Mouse (Mus musculus) large intestine, adult 2 months (tissue): ENCODE measurements around the gene Utf1. TPM values are rescaled to one million over a fixed set of nuclear protein-coding genes. Genes with fewer than 3 reads are reported as not detected.

ENCODE experiments used
- DNase-seq: peaks from one replicate; pipeline ENCODE4 v3.0.0-alpha.2; 2012; ENCODE audit warnings: low read depth, low spot score
- WGBS: fragments of 180-500 bp; shearing (Covaris S2); methylation state at CpG from one replicate; pipeline ENCODE4 v1.1.7; 2018; 5-methylcytosine and 5-hydroxymethylcytosine counted together
- polyA plus RNA-seq: library from polyadenylated mRNA; depleted of rRNA; stranded (reverse); fragments of >200 nt; gene quantifications from 2 replicates; pipeline ENCODE4 v1.2.3, GENCODE M21; 2012; rRNA removed

Gene Utf1
- 0.21 and 0.31 TPM in 2 replicates for polyA plus RNA-seq

DNA sequence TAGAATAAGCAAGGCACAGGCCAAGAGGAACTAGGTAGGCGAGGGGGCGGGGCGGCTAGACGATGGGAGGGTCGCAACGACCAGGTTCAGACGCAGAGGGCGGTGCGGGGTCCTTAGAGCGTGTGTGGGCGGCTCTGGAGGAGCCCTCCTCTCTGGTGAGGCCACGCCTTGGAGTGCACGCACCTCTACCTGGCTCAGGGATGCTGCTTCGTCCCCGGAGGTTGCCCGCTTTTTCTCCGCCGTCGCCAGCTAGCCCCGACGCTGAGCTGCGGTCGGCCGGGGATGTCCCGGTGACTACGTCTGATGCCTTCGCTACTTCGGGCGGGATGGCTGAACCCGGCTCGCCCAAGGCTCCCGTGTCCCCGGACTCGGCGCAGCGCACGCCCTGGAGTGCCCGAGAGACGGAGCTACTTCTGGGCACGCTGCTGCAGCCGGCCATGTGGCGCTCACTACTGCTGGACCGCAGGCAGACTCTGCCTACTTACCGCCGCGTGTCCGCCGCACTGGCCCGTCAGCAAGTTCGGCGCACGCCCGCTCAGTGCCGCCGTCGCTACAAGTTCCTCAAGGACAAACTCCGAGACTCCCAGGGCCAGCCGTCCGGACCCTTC, at the start of gene Utf1:
TSS of gene Utf1 (plus strand) at position 116 of the 608 bp plus-strand sequence.
- WGBS: 1% methylated on average over 59 of the region's 59 CpGs
- no peak for DNase-seq

DNA sequence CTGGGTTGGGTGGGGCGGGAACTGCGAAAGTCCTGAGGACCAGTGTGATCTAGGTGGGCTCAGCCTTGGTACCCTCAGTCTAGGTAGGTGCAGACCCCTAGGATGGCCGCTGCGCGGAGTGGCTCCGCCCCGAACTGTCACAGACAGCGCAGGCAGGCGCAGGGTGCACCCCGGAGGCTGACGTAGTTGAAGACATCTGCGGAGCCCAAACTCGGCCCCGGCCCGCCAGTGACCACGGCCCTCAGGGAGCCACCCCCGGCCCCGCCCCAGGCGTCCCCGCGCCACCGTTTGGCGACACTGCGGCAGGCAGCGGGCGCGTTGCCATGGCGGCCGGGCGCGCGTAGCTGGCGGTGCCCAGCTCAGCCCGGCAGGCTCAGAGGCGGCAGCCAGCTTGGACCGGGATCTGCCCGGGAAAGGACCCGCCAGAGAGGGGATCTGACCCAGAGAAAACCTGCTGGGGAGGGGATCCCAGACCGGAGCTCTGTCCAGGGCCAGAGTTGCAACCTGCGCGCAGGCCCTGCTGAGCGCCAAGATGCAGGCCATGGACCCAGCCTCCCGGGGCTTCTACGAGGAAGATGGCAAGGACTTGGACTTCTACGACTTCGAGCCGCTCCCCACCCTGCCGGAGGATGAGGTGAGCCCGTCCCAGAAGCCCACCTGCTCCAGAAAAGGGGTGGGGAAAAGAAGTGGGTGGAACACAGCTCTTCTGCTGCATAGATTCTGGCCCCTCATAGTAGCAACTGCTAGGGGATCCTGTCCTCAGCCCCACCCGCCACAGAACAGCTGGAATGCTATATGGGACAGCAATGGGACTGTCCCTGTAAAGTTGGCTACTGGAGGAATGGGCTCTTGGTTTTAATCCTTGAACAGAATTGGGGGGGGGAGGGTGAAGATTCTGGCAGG, 48.7 kb upstream of the Utf1 start, which contains the start of gene Kndc1:
TSS of gene Kndc1 (plus strand) at position 42 of the 903 bp plus-strand sequence.
- 2% methylated on average over 50 of the region's 50 CpGs for WGBS
- no peak for DNase-seq

DNA sequence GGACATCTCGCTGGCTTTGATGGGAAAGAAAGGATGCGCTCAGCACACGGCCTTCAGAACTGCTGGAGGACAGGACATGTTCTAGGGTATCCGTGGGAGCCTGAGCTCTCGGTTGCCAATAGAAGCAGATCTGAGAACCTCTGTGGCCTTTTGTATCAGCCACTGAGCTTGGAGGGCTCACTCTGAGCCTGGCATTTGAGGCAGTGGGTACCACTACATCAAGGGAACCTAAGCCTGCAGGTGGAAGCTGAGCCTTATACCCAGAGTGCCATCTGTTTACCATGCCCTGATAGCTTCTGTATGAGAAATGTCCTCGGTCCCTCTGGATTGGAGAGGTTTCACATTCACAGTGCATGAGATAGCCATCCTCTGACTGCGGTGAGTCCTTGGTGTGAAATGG, 47.3 kb upstream of the Utf1 start:
- WGBS: 75% methylated on average over 7 of the region's 7 CpGs
- no peak for DNase-seq

- no peak for DNase-seq
- 77% methylated on average over 7 of the region's 7 CpGs for WGBS
Observed at GRCm38 (mm10) chr7:139896796-139897195, 46.8 kb upstream of the Utf1 start.

- 74% methylated on average over 2 of the region's 2 CpGs for whole genome bisulfite sequencing
- no peak for DNase-seq
Observed at GRCm38 (mm10) chr7:139898606-139899005, 45.0 kb upstream of the Utf1 start.

GRCm38 (mm10) chr7:139899505-139899904, 44.1 kb upstream of the Utf1 start:
- 82% methylated on average over 7 of the region's 7 CpGs for WGBS

DNA sequence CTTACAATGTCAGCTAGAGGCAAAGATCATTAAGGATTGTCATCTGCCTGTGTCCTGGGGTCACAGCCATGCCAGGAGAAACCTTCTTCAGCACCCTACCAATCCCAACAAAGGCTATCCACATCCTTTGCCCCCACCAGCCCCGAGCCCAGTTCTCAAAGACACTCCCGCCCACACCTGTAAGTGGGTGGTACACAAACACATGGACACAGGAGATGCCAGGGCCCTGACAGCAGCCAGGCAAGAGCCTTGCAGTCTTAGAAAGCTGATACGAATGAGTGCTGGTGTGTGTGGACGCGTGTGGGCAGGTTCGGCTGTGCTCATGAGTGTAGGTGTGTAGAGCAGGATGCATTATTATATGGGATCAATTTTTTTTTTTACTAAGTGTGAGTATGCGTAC, 43.1 kb upstream of the Utf1 start:
- WGBS: 89% methylated on average over 7 of the region's 7 CpGs
- no peak for DNase-seq

More at GRCm38 (mm10) chr7:139899505-139899904, 44.1 kb upstream of the Utf1 start:
- DNase-seq: no peak

DNA sequence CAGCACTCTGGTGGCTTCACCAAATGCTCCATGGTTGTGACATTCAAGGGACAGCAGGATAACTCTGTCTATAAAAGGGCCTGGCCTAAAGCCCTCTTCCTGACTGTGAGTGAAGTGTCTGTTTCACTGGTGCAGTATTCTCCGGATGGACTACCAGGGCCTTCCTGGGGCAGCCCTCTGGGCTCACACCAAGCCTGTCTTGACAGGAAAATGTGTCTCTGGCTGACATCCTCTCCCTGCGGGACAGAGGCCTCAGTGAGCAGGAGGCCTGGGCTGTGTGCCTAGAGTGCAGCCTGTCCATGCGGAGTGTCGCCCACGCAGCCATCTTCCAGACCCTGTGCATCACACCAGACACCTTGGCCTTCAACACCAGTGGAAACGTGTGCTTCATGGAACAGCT, 42.7 kb upstream of the Utf1 start:
- 87% methylated on average over 6 of the region's 6 CpGs for WGBS
- no peak for DNase-seq

DNA sequence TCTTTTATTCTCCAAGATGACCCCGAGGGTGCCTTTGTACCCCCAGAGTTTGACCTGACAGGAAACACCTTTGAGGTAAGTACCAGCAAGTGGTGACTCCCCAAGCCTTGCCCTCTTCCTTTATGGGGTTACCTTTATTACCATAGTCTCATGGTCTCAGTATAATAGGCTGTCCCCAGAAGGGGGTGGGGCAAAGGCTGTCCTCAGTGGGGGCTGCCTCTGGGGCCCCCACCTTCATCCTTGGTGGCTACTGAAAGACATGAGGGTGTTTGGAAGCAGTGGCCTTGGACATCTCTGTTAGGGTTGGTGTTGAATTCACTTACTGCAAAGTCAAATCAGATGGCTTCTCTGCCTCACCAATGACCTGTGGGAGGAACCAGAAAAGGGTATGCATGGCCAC, 41.6 kb upstream of the Utf1 start:
- 5% methylated on average over 1 of the region's 1 CpGs for WGBS
- DNase-seq: no peak

DNA sequence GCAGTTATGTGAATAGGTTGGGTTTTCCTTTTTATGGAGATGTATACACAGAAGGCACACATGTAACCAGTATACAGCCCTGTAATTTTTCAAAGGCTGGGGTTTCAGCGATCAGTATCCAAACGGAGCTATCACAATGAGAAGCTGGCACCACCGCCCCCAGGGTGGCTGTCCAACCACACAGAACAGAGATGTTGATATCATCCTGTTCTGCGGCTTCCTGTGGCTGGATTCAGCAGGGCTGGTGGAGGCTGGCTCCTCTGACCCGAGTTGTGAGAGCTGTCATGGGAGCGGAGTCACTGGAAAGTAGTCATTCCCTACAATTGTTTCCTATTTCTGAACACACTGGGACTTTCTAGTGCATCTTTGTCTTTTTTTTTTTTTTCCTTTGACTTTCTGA, 38.3 kb upstream of the Utf1 start:
- 30% methylated on average over 6 of the region's 6 CpGs for WGBS
- no peak for DNase-seq

DNA sequence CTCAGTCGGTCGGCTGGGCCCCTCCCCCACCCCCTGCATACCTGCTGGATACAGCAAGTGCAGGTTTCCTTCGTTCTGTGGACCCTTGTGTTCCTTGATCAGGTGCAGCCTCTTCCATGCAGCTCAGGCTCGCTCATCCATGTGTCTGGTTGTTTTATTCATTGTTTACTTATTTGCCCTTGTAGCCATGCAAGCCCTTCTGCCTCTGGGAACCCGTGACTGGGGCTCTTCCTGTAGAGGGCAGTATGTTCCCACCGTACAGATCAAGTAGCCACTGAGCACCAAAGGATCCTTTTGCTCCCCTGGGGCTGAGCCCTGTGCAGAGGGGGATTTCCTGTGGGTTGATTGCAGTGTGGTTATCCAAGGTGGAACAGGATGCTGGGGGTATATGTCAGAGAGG, 37.9 kb upstream of the Utf1 start:
- DNase-seq: no peak
- 3% methylated on average over 6 of the region's 6 CpGs for WGBS

DNA sequence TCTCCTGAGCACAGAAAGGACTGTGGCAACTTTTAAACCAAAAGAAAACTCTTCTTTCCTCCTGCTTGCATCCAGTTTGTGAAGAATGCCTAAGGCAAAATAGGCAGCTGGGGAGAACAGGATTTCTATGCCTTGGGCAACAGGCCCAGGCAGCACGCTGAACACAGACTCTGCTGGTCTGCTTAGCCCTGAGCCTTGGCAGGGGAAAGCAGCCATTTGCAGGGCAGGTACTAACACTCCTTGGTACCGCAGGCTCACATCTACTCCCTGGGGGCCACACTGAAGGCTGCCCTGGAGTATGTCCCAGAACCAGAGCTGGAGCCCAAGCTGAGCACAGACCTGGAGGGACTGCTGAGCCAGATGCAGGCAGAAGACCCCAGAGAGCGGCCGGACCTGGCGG, 35.4 kb upstream of the Utf1 start:
- no peak for DNase-seq
- WGBS: 68% methylated on average over 5 of the region's 5 CpGs

DNA sequence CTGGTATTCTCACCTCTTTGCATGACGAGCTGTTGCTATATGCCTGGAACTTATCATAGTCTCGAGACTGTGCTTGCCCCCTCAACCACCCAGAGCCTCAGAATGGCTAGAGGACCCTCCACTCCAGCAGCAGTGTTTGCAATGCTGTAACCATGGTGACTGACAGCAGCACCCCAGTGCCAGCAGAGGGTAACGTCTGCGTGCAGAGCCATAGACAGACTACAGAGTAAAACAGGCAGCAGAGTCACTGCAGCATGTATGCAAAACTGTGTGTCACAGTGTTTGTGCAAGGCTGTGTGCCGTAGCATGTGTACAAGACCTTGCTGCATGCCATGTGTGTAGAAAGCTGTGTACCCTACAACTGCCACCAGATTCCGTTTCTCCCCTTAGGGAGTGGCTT, 34.1 kb upstream of the Utf1 start:
- WGBS: 50% methylated on average over 6 of the region's 6 CpGs
- no peak for DNase-seq

- 60% methylated on average over 11 of the region's 11 CpGs for WGBS
- no peak for DNase-seq
Observed at GRCm38 (mm10) chr7:139910204-139910835, 33.3 kb upstream of the Utf1 start.

GRCm38 (mm10) chr7:139914141-139915047, 29.2 kb upstream of the Utf1 start:
- DNase-seq: no peak
- WGBS: 14% methylated on average over 29 of the region's 29 CpGs

- DNase-seq: no peak
- 9% methylated on average over 14 of the region's 14 CpGs for WGBS
Observed at GRCm38 (mm10) chr7:139915646-139916257, 27.8 kb upstream of the Utf1 start.

- DNase-seq: no peak
- WGBS: 0% methylated on average over 1 of the region's 1 CpGs
Observed at GRCm38 (mm10) chr7:139916345-139916744, 27.2 kb upstream of the Utf1 start.

GRCm38 (mm10) chr7:139918262-139918661, 25.3 kb upstream of the Utf1 start:
- WGBS: 70% methylated on average over 4 of the region's 4 CpGs
- no peak for DNase-seq

GRCm38 (mm10) chr7:139930732-139931131, 12.9 kb upstream of the Utf1 start:
- no peak for DNase-seq
- WGBS: 19% methylated on average over 11 of the region's 11 CpGs
